Mouse (Mus musculus): ENCODE data around the gene Pttg1.

DNA sequence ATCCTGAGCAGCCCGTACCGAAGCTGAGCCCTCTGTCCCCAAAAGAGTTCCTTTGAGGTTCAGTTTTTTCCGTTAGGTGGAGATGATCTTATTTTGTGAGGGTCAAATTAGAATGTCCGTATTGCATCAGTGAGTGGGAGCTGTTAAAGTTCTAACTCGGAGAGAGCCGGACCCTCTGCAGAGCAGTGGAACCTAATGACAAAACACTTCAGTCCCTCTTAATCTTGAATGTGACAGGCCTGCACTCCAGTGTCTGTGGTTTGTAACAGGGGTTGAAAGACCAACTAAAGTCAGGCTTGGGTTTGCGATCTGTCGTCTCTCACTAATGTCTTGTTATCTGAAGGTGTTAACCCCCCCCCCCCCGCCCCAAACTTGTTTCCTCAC, 8.0 kb upstream of the Pttg1 start:
- TF ChIP-seq CTCF (IDR thresholded peaks at IDR 0.05): no peak
- TF ChIP-seq POLR2A (IDR thresholded peaks at IDR 0.05; ENCODE audit: insufficient read depth, low read depth, low read length): no peak
- TF ChIP-seq EP300 (IDR thresholded peaks at IDR 0.05; ENCODE audit: insufficient read depth, low read depth, low read length): no peak

Measured in heart, adult 2 months (tissue).